Mouse (Mus musculus) layer of hippocampus, adult 2 months (tissue): Measurements from ENCODE around the gene Ddx18. TPM values are rescaled to one million over a fixed set of nuclear protein-coding genes. Genes with fewer than 3 reads are reported as not detected.

Experiments used
- DNase-seq, 2 experiments: peaks; one replicate each; pipeline ENCODE4 v3.0.0; 2022; ENCODE audit warnings: low spot score in 2 of 2
- H3K27ac ChIP-seq: fragments of 200-600 bp; 2 replicates; pipeline ENCODE4 v1.8.1; 2022
- H3K4me3 ChIP-seq: fragments of 200-600 bp; 2 replicates; pipeline ENCODE4 v1.8.1; 2022; ENCODE audit warnings: mild to moderate bottlenecking
- CTCF ChIP-seq: fragments of 200-600 bp; conservative IDR thresholded peaks from 2 replicates; pipeline ENCODE4 v1.8.1; 2022; ENCODE audit warnings: antibody characterized with exemption, mild to moderate bottlenecking, moderate library complexity
- total RNA-seq, 2 experiments: library from RNA; stranded (reverse); gene quantifications; 2 replicates each; pipeline ENCODE4 v1.2.3; 2021

The Ddx18 gene
- total RNA-seq, 2 experiments from 2014 or later = 27.9 to 28.9 TPM

DNA sequence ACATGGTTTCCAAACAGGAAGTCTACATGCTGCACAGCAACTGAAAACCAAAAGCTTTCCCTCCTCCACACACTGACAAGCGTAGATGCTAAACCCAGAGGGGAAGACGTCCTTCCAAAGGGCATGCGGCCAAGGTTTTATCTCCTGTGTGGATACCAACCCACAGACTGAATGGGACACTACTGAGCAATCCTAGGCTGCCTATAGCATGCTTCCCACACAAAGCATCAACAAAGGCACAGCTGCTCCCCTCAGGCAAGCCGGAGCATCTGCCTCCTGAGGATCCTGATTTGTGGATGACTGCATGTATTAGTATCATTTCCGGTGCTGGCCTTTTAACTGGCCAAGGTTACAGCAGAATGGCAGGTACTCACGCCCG, 16.3 kb downstream of the Ddx18 start:
- Histone ChIP-seq H3K4me3 (no peak overlapping the region), H3K27ac (peak overlapping the region; percentile 47)
- TF ChIP-seq CTCF = no peak
- peak; percentile 31 to 54 for DNase-seq

DNA sequence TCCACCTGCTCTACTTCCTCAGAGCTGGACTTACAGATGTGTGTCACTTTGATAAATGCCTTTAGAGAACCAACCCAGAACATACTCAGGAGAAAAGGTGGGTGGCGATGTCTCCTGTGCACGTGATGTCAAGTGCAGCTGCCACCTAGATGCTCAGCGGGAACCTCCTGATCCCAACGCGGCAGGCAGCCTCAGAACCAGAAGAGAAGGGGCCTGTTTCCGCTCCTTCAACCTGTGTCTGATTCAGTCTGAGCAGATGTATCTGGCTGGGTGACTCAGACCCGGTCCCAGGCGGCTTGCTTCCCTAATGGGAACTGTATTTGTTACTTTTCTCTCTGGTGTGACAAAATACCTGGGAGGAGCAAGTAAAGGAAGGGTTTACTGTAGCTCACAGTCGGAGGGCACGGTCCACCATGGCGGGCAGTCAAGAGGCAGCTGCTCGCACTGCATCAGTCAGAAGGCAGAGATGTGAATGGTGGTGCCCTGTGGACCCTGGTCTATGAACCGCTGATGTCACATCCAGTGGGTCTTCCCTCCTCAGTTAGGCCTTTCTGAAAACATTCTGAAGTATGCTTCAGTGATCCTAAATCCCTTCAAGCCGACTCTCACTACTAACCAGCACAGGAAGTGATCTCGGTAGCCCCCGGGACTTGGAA, 16.9 kb downstream of the Ddx18 start:
- Histone ChIP-seq H3K27ac (peak overlapping the region; percentile 47), H3K4me3 (no peak overlapping the region)
- peak in 1 of 2 experiments; percentile 13 for DNase-seq
- TF ChIP-seq CTCF = no peak

DNA sequence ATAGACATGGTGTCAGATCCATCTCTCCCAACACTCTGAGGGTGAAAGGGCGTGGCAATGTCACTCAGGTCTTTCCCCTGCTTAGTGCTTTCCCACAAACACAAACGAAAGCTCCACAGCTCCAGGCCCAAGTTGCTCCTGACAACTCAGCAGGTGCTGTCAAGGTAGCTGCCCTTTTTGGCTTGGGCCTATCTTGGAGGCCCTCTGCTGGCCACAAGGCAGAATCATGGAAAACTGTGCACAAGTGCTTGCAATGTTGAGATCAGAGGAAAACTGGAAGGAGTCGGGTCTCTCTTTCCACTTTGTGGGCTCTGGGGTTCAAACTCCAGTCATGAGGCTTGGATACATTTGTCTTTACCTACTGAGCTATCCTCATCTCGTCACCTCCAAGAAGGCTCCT, 18.3 kb downstream of the Ddx18 start:
- Histone ChIP-seq H3K4me3 (no peak overlapping the region), H3K27ac (no peak overlapping the region)
- TF ChIP-seq CTCF = peak; percentile 76
- no peak for DNase-seq

DNA sequence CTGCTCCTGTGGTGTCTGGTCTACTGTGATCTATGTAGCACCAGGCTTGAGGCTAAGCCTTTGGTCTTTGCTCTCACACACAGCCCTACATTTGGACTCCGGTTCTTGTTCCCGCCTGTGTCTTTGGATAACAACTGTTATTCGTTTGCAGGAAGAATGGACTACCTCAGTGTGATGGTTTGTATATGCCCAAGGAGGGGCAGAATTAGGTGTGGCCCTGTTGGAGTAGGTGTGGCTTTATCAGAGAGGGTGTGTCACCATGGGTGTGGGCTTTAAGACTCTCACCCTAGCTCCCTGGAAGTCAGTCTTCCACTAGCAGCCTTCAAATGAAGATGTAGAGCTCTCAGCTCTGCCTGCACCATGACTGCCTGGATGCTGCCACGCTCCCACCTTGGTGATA, 19.1 kb downstream of the Ddx18 start:
- Histone ChIP-seq H3K4me3 (no peak overlapping the region), H3K27ac (no peak overlapping the region)
- no peak for DNase-seq
- TF ChIP-seq CTCF = no peak

DNA sequence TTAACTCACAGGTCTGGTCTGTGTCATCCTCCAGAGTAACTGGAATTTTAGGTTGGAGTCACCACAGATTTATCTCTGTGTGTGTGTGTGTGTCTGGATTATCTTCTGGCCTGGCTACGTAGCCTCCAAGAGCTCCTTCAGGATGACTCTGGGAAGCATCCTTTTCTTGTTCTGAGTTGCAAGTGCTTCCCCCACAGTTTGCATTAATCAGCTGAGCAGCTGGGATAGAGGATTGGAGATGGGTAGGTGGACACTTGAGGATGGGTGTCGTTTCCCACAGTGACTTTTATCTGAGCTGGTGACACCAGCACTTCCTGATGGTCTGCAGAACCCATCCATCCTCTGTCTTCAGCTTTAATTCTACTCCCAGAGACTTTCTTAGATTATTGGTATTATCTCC, 20.9 kb downstream of the Ddx18 start:
- Histone ChIP-seq H3K4me3 (no peak overlapping the region), H3K27ac (no peak overlapping the region)
- peak in 1 of 2 experiments; percentile 22 for DNase-seq
- no peak for TF ChIP-seq CTCF

DNA sequence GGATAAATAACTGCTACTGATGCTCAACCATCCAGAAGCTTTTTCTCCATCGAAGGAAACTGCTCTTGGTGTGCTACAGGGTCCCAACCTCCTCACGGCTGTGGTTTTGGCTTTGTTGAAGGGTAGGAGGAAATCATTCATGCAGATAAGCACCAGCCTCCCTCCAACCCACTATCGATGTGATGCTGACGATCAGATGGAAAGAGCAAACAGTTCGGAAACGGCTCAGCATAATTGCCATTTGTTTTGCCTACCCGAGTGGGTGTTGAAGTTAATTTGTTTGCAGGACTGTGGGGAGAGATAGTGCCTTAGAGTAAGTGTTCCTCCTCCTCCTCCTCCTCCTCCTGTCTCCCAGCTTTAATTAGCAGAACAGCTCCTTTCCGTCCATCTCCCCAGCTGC, 27.4 kb downstream of the Ddx18 start:
- Histone ChIP-seq H3K4me3 (no peak overlapping the region), H3K27ac (no peak overlapping the region)
- no peak for TF ChIP-seq CTCF
- DNase-seq = peak; percentile 27 to 60

DNA sequence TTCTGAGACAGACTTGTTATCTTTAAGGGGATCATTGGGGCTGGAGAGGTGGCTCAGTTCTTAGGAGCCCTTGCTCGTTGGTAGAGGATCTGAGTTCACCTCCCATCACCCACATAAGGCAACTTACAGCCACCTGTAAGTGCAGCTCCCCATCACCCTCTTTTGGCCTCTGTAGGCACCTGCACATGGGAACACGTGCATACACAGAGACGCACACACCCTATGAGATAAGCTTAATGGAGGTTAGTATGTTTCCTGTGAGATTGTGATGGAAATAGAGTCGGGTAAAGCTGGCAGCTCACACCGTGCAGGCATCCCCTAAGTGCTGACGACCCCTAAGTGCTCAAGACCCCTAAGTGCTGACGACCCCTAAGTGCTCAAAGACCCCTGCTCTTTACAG, 36.4 kb downstream of the Ddx18 start:
- Histone ChIP-seq H3K4me3 (no peak overlapping the region), H3K27ac (no peak overlapping the region)
- no peak for DNase-seq
- no peak for TF ChIP-seq CTCF

DNA sequence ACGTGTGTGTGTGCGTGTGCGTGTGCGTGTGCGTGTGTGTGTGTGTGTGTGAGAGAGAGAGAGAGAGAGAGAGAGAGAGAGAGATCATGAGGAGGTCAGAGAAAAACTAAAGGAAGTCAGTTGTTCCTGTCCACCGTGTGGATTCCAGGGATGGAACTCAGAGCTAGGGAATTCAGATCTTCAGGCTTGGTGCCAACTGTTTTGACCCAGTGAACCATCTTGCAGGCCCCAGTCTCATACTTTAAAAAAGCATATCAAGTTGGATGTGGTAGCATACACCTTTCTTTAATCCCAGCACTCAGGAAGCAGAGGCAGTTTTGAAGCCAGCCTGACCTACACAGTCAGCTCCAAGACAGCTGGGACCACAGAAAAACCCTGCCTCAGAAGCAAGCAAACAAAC, 38.5 kb downstream of the Ddx18 start:
- Histone ChIP-seq H3K27ac (no peak overlapping the region), H3K4me3 (no peak overlapping the region)
- no peak for TF ChIP-seq CTCF
- no peak for DNase-seq

DNA sequence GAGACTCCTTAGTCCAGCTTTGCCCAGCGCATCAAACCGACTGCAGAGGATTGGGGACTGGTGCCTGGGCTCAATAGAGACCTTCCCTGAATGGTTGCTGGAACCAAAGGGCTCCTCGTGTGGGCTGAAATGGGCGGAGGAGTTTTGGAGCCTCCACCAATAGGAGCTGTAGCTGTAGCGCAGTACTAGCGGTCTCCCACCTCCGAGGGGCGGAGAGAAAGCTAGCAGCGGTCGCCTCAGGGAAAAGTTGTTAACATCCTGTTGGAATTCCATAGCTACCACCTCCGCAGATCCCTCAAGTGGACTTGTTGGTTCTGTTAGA, 39.4 kb downstream of the Ddx18 start, which contains the start of gene Htr5b:
TSS of gene Htr5b (minus strand) at position 67 of the 322 bp plus-strand sequence.
- H3K4me3 ChIP-seq = peak within 1 kb of the TSS; percentile 58
- H3K27ac ChIP-seq = peak within 1 kb of the TSS; percentile 51; the same call in 1 of the 2 replicates
- no peak for TF ChIP-seq CTCF
- peak in 1 of 2 experiments; percentile 50 for DNase-seq

DNA sequence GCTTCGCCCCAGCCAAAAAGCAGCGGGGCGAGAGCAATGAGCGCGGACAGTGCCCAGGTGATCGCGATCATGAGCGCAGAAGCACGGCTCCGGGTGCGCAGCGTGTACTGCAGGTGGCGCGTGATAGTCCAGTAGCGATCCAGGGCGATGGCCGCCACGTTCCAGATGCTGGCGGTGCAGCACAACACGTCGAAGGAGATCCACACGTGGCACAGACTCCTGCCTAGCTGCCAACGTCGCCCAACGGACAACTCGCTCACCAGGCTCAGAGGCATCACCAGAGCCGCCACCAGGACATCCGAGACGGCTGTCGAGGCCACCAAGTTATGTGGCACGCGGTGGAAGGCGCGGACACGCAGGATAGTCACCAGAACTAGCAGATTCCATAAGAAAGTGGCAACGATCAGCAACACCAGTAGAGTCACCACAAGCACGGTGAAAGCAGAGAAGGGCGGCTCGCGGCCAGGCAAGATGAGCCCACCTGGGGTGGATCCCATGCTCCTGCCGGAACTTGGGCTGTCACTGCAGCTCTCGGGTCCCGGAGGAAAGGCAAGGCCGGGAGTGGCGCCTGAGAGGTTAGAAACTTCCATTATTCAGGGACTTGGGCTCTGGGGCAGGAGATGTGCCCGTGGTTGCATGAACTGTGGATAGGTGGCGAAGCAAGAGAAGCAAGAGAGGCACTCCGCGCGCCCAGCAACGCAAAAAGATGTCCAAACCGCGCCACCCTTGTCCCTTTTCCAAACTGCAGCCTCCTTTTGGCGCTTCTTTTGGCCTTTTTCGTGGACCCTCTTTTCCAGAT, 40.0 kb downstream of the Ddx18 start:
- peak overlapping the region; percentile 58 for H3K4me3 ChIP-seq
- peak overlapping the region; percentile 51; the same call in 1 of the 2 replicates for H3K27ac ChIP-seq
- TF ChIP-seq CTCF = no peak; the same call in 1 of the 2 replicates
- no peak for DNase-seq

DNA sequence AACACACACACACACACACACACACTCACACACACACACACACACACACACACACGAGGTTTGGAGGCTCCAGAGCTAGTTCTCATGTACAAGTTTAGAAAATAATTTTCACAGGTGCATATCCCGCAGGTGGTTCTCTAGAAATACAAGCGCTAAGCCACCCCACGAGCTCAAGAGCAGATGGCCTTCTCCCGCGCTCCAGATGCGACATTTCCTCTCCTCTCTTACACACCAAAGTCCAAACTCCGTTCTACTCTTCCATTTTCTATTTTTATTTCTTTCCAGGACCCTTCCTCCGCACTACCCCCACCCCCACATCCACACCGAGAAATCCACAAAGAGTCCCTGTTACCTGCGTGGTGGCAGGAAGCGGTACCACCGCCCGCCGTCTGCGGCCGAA, 40.7 kb downstream of the Ddx18 start:
- H3K4me3 ChIP-seq = peak overlapping the region; percentile 58
- DNase-seq = peak in 1 of 2 experiments; percentile 24

DNA sequence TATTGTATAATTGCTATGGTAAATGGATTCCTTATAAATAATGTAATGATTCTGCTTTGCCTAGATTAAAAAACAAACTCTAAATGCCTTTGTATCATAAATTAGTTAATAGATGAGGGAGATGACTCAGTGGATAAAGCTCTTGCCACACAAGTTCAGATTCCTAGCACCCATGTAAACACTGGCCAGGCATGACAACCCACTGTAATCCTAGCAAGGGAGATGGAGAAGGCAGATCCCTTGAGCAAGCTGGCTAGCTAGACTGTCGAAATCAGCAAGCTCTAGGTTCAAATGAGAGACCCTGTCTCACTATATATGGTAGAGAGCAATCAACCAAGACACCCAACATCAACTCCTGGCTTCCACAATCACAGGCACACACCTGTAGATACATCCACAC, 49.2 kb downstream of the Ddx18 start:
- no peak for DNase-seq
- no peak overlapping the region for H3K27ac ChIP-seq
- H3K4me3 ChIP-seq = no peak overlapping the region
- TF ChIP-seq CTCF = no peak

More for the DNA sequence above, 40.7 kb downstream of the Ddx18 start:
- TF ChIP-seq CTCF = no peak
- no peak overlapping the region; the same call in 1 of the 2 replicates for H3K27ac ChIP-seq

DNA sequence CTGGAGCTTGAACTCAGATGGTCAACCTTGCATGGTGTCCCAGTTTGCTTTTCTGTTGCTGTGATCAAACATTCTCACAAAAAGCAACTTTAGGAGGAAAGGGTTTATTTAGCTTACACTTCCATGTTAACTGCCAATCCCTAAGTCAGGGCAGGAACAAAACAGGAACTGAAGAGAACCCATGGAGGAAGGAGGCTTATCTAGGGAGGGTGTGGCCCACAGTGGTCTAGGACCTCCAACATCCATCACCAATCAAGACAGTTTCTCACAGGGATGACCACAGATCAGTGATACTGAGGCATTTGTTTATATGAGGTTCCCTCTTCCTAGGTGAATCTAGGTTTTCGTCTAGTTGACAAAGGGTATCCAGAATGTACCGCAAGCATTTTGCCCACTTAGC, 55.8 kb downstream of the Ddx18 start:
- TF ChIP-seq CTCF = no peak
- no peak overlapping the region for H3K27ac ChIP-seq
- no peak overlapping the region for H3K4me3 ChIP-seq
- DNase-seq = no peak

DNA sequence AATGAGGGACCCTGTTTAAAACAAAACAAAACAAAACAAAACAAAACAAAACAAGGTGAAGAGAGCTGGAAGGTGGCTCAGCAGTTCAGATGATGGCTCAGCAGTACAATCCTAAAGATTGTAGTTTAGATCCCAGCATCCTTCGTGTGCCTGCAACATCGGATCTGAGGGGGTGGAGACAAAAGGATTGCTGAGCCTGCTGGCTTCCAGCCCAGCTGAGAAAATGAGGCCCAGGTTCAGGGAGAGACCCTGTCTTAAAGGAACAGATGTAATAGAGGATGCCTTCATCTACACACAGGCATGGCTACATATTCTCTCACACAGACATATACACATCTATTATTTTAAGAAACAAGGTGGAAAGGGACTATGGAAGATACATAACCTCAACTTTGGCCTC, 56.6 kb downstream of the Ddx18 start:
- no peak for DNase-seq
- Histone ChIP-seq H3K27ac (no peak overlapping the region), H3K4me3 (no peak overlapping the region)
- no peak for TF ChIP-seq CTCF
